Mouse (Mus musculus) heart, embryonic 11.5 days (tissue): Measurements from ENCODE around the gene Cstad. TPM values are rescaled to one million over a fixed set of nuclear protein-coding genes. Genes with fewer than 3 reads are reported as not detected.
A peak's percentile ranks its signal among the peaks of the same experiment; 100 is the strongest.

ENCODE experiments used
- ATAC-seq: fragments of 200-750 bp; cut with Nextera tagmentation; replicated peaks from 2 replicates; pipeline ENCODE4 v1.8.0; 2017; ENCODE audit warnings: moderate library complexity; ENCODE audit not compliant: insufficient number of reproducible peaks, low FRiP score, low TSS enrichment
- H3K27ac ChIP-seq: fragments of 300-500 bp; sonication (generic); 2 replicates; pipeline ENCODE4 v1.5.1; 2014; ENCODE audit warnings: mild to moderate bottlenecking, low read depth, low read length
- H3K27me3 ChIP-seq: fragments of 300-500 bp; sonication (generic); 2 replicates; pipeline ENCODE4 v1.6.1; 2014; ENCODE audit warnings: mild to moderate bottlenecking, low read length, mixed read lengths; ENCODE audit not compliant: control insufficient read depth, insufficient read depth
- H3K36me3 ChIP-seq: fragments of 300-500 bp; sonication (generic); 2 replicates; pipeline ENCODE4 v1.6.1; 2014; ENCODE audit warnings: mild to moderate bottlenecking, low read length, moderate library complexity, mixed read lengths; ENCODE audit not compliant: control insufficient read depth, insufficient read depth
- H3K4me1 ChIP-seq: fragments of 300-500 bp; sonication (generic); 2 replicates; pipeline ENCODE4 v1.6.1; 2014; ENCODE audit warnings: low read length; ENCODE audit not compliant: control insufficient read depth, insufficient read depth
- H3K4me2 ChIP-seq: fragments of 300-500 bp; sonication (generic); 2 replicates; pipeline ENCODE4 v1.6.1; 2014; ENCODE audit warnings: mild to moderate bottlenecking, moderate library complexity
- H3K4me3 ChIP-seq: fragments of 300-500 bp; sonication (generic); 2 replicates; pipeline ENCODE4 v1.5.1; 2014; ENCODE audit warnings: low read depth, low read length
- H3K9ac ChIP-seq: fragments of 300-500 bp; sonication (generic); 2 replicates; pipeline ENCODE4 v1.6.1; 2014; ENCODE audit warnings: mild to moderate bottlenecking, low read depth, low read length, moderate library complexity
- H3K9me3 ChIP-seq: fragments of 300-500 bp; sonication (generic); replicated peaks from 2 replicates; pipeline ENCODE4 v1.6.1; 2016; ENCODE audit warnings: low read length; ENCODE audit not compliant: control insufficient read depth
- WGBS: fragments of 180-500 bp; shearing (Covaris S2); extraction: QIAGEN DNeasy Blood & Tissue Kit; methylation state at CpG from one replicate; pipeline ENCODE4 v1.1.7; 2014; ENCODE audit not compliant: insufficient replicate concordance; 5-methylcytosine and 5-hydroxymethylcytosine counted together
- polyA plus RNA-seq: library from polyadenylated mRNA; unstranded; fragments of >200 nt; fragmentation: Nextera tagmentation; extraction: Ambion mirVana; gene quantifications from 2 replicates; pipeline ENCODE4 v1.2.1, GENCODE M21; 2014

Gene Cstad
- polyA plus RNA-seq, 1 experiment from 2014 or later = 2.4 TPM

GRCm38 (mm10) chr2:30613574-30613973 is 18.7 kb downstream of the Cstad start:
- Histone ChIP-seq H3K9ac (peak overlapping the region; percentile 71), H3K4me3 (peak overlapping the region; percentile 20), H3K36me3 (no peaks in the 10 kb centered on the region), H3K27ac (peak overlapping the region; percentile 60), H3K4me1 (peaks cover 8% of the 10 kb centered on the region), H3K4me2 (peak overlapping the region; percentile 61), H3K9me3 (no peaks in the 10 kb centered on the region), H3K27me3 (no peaks in the 10 kb centered on the region)
- WGBS = 3% methylated on average over 18 of the region's 18 CpGs
- ATAC-seq = no peak

DNA sequence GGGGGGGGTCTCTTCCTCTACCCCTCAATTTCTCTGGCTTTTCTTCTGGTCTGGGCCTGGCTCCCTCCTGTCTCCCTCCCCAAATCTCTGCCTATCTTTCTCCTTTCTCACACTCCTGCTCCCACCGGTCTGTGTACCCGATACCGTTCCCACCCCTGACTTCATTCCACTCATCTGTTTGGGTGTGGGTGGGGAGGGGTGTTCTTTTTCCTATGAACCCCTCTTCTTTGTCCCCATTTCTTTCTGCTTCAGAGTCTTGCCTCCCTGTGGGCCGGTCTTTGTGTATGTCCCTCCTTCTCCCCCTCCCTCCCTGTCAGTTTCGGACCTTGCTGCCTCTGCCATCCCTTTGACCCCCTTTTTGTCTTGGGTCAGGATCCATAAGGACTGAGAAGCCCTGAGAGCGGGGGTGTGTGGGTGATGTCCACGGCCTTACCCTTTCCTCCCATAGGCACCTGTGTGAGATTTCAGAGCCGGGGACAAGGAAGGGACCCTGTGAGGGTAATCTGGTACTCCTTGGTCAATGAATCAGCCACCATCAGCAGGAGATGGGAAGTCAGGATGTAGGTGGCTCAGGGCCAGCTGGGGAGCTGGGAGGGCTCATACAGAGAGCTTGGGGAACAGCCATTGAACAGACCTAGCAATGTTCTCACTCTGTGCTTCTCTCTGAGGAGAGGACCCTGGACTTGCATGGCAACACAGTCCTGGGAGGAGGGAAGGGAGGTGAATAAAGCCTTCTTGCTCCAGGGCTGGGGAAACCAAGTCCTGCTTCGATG is 19.5 kb downstream of the Cstad start:
- peaks cover 13% of the 10 kb centered on the region for H3K4me1 ChIP-seq
- no peaks in the 10 kb centered on the region for H3K36me3 ChIP-seq
- 41% methylated on average over 9 of the region's 9 CpGs for WGBS
- no peaks in the 10 kb centered on the region for H3K9me3 ChIP-seq
- peak overlapping the region; percentile 61 for H3K4me2 ChIP-seq
- H3K4me3 ChIP-seq = peak overlapping the region; percentile 20; the same call in 1 of the 2 replicates
- H3K27me3 ChIP-seq = no peaks in the 10 kb centered on the region
- no peak for ATAC-seq
- peak overlapping the region; percentile 71 for H3K9ac ChIP-seq
- peak overlapping the region; percentile 60 for H3K27ac ChIP-seq

GRCm38 (mm10) chr2:30615869-30616268 is 21.0 kb downstream of the Cstad start:
- Histone ChIP-seq H3K4me1 (peaks cover 13% of the 10 kb centered on the region), H3K27me3 (no peaks in the 10 kb centered on the region), H3K4me2 (no peak overlapping the region), H3K9me3 (no peaks in the 10 kb centered on the region), H3K36me3 (no peaks in the 10 kb centered on the region), H3K9ac (no peak overlapping the region), H3K4me3 (no peak overlapping the region), H3K27ac (no peak overlapping the region)
- ATAC-seq = no peak
- WGBS = 75% methylated on average over 2 of the region's 2 CpGs

DNA sequence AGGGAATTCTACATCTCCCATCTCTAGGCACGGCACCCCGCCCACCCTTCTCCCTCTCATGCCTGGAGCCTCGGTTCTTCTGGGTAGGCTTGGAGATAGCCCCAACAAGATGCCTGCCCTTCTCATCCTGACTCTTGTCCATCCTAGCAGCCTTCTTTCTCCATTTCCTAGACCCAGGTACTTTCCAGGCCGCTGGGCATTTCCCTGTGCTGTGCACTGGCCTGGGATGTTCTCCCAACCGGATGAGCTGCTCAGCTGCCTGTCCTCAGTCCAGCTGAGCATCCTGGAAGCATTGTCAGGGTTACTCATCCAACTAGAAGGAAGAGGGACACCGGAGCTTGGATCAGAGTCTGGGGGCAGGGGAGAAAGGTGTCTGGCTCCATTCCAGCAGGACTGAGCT is 21.6 kb downstream of the Cstad start:
- no peak for ATAC-seq
- Histone ChIP-seq H3K27ac (no peak overlapping the region), H3K9me3 (no peaks in the 10 kb centered on the region), H3K36me3 (no peaks in the 10 kb centered on the region), H3K4me3 (no peak overlapping the region), H3K9ac (no peak overlapping the region), H3K27me3 (no peaks in the 10 kb centered on the region), H3K4me2 (no peak overlapping the region), H3K4me1 (peaks cover 13% of the 10 kb centered on the region)
- 65% methylated on average over 6 of the region's 6 CpGs for WGBS

GRCm38 (mm10) chr2:30618487-30619248 is 23.8 kb downstream of the Cstad start:
- Histone ChIP-seq H3K4me1 (peaks cover 13% of the 10 kb centered on the region), H3K36me3 (no peaks in the 10 kb centered on the region), H3K4me3 (no peak overlapping the region), H3K9me3 (no peaks in the 10 kb centered on the region), H3K27me3 (no peaks in the 10 kb centered on the region), H3K9ac (peak overlapping the region; percentile 31; the same call in 1 of the 2 replicates), H3K27ac (no peak overlapping the region; the same call in 1 of the 2 replicates), H3K4me2 (no peak overlapping the region)
- WGBS = 69% methylated on average over 6 of the region's 6 CpGs
- no peak for ATAC-seq

DNA sequence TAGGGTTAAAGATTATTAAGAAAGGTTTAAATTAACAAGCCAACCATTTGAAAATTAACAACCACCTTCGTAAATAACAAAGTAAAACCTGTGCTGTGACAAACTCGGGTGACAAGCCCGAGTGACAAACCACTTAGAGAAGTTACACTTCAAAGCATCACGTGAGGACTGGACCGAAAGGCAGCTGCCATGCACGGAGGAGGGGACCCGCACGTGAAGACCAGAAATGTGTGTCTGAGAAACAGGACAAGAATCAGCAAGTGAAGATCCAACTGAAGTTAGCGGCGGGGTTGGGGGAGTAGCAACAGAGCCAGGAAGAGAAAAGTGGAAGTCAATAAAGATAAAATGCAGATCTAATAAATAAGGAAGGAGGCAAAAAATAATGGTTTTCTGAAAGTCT is 29.0 kb downstream of the Cstad start:
- WGBS = 63% methylated on average over 10 of the region's 10 CpGs
- Histone ChIP-seq H3K9me3 (no peaks in the 10 kb centered on the region), H3K27me3 (no peaks in the 10 kb centered on the region), H3K9ac (no peak overlapping the region), H3K27ac (no peak overlapping the region), H3K4me1 (peaks cover 5% of the 10 kb centered on the region; the same call in 1 of the 2 replicates), H3K4me2 (no peak overlapping the region), H3K4me3 (no peak overlapping the region), H3K36me3 (no peaks in the 10 kb centered on the region)
- no peak for ATAC-seq

- no peaks in the 10 kb centered on the region for H3K9me3 ChIP-seq
- no peak overlapping the region for H3K4me3 ChIP-seq
- no peak for ATAC-seq
- no peaks in the 10 kb centered on the region for H3K27me3 ChIP-seq
- H3K36me3 ChIP-seq = no peaks in the 10 kb centered on the region
- WGBS = 71% methylated on average over 6 of the region's 6 CpGs
- H3K27ac ChIP-seq = no peak overlapping the region
- H3K4me2 ChIP-seq = no peak overlapping the region
- no peak overlapping the region for H3K9ac ChIP-seq
- 0 out of 2 replicates have a peak, but pooled peaks cover 2% of the 10 kb centered on the region for H3K4me1 ChIP-seq
Measured at GRCm38 (mm10) chr2:30625296-30625826, 30.5 kb downstream of the Cstad start.

DNA sequence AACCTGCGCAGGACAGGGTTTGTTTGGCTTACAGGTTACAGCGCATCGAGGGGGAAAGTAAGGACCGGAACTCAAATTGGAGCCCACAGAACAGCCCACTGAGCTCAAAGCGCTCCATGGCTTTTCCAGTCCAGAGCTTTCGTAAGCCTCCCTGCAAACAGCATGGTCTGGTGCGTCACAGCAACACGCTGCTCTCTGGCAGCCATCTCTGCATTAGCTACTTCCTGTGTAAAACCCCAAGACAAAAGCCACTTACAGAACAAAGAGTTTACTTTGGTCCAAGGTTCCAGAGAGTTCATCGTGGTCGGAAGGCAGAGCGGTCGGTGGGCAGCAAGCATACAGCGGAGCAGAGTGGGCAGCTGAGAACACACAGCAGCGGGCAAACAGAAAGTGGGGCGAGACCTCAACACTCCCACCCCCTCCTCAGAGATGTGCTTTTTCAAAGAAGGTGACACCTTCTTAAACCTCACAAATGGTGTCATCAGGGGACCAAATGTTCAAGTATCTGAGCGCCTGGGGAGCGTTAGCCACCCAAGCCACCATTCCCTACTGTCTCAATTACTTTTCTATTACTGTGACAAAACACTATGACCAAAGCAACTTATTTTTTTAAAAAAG is 31.3 kb downstream of the Cstad start:
- WGBS = 62% methylated on average over 17 of the region's 17 CpGs
- no peaks in the 10 kb centered on the region for H3K27me3 ChIP-seq
- no peak for ATAC-seq
- 0 out of 2 replicates have a peak, but pooled peaks cover 2% of the 10 kb centered on the region for H3K4me1 ChIP-seq
- H3K36me3 ChIP-seq = no peaks in the 10 kb centered on the region
- no peak overlapping the region for H3K9ac ChIP-seq
- no peak overlapping the region for H3K27ac ChIP-seq
- no peak overlapping the region for H3K4me3 ChIP-seq
- no peaks in the 10 kb centered on the region for H3K9me3 ChIP-seq
- H3K4me2 ChIP-seq = no peak overlapping the region
